Mouse (Mus musculus) limb, embryonic 11.5 days (tissue): Measurements from ENCODE around the gene Exosc9. TPM values are rescaled to one million over a fixed set of nuclear protein-coding genes. Genes with fewer than 3 reads are reported as not detected.

ENCODE experiments used
- ATAC-seq: fragments of 200-750 bp; cut with Nextera tagmentation; 2 replicates; pipeline ENCODE4 v1.8.0; 2017; ENCODE audit warnings: low read depth; ENCODE audit not compliant: insufficient number of reproducible peaks, low FRiP score, low TSS enrichment
- DNase-seq: peaks from one replicate; pipeline ENCODE4 v3.0.0-alpha.2; 2015; ENCODE audit warnings: low spot score
- H3K27ac ChIP-seq: fragments of 300-500 bp; sonication (generic); replicated peaks from 2 replicates; pipeline ENCODE4 v1.5.1; 2014; ENCODE audit warnings: low read depth, mild to moderate bottlenecking, low read length
- H3K27me3 ChIP-seq: fragments of 300-500 bp; sonication (generic); 2 replicates; pipeline ENCODE4 v1.6.1; 2014; ENCODE audit warnings: mild to moderate bottlenecking, low read length, mixed read lengths; ENCODE audit not compliant: control insufficient read depth, insufficient read depth
- H3K36me3 ChIP-seq: fragments of 300-500 bp; sonication (generic); 2 replicates; pipeline ENCODE4 v1.6.1; 2014; ENCODE audit warnings: mild to moderate bottlenecking, low read length, moderate library complexity, mixed read lengths; ENCODE audit not compliant: control insufficient read depth, insufficient read depth
- H3K4me1 ChIP-seq: fragments of 300-500 bp; sonication (generic); 2 replicates; pipeline ENCODE4 v1.6.1; 2014; ENCODE audit warnings: low read length, mixed read lengths; ENCODE audit not compliant: control insufficient read depth, insufficient read depth
- H3K4me2 ChIP-seq: fragments of 300-500 bp; sonication (generic); 2 replicates; pipeline ENCODE4 v1.6.1; 2014; ENCODE audit warnings: low read depth, mild to moderate bottlenecking, moderate library complexity; ENCODE audit not compliant: severe bottlenecking
- H3K4me3 ChIP-seq: fragments of 300-500 bp; sonication (generic); 2 replicates; pipeline ENCODE4 v1.5.1; 2014; ENCODE audit warnings: low read depth, low read length
- H3K9ac ChIP-seq: fragments of 300-500 bp; sonication (generic); 2 replicates; pipeline ENCODE4 v1.6.1; 2014; ENCODE audit warnings: mild to moderate bottlenecking, low read length
- H3K9me3 ChIP-seq: fragments of 300-500 bp; sonication (generic); 2 replicates; pipeline ENCODE4 v1.6.1; 2016; ENCODE audit warnings: low read length; ENCODE audit not compliant: control insufficient read depth
- WGBS: fragments of 180-500 bp; shearing (Covaris S2); extraction: QIAGEN DNeasy Blood & Tissue Kit; methylation state at CpG from one replicate; pipeline ENCODE4 v1.1.7; 2014; 5-methylcytosine and 5-hydroxymethylcytosine counted together
- polyA plus RNA-seq: library from polyadenylated mRNA; unstranded; fragments of >200 nt; fragmentation: Nextera tagmentation; extraction: Ambion mirVana; gene quantifications from 2 replicates; pipeline ENCODE4 v1.2.1, GENCODE M21; 2014

The Exosc9 gene
- polyA plus RNA-seq: 81.4 and 92.2 TPM in 2 replicates

GRCm38 (mm10) chr3:36552406-36553047, at the start of gene Exosc9:
TSS of gene Exosc9 (plus strand) at chr3:36552606.
- no peaks in the 10 kb centered on the region for H3K9me3 ChIP-seq
- H3K9ac ChIP-seq: peak within 1 kb of the TSS; percentile 59
- no peaks in the 10 kb centered on the region for H3K27me3 ChIP-seq
- H3K27ac ChIP-seq: no peak within 1 kb of the TSS
- H3K4me1 ChIP-seq: no peaks in the 10 kb centered on the region
- peak within 1 kb of the TSS; percentile 79 for H3K4me2 ChIP-seq
- ATAC-seq: peak; percentile 93
- under 1% methylated on average over 39 of the region's 39 CpGs for WGBS
- H3K4me3 ChIP-seq: peak within 1 kb of the TSS; percentile 87
- DNase-seq: peak; percentile 98
- H3K36me3 ChIP-seq: peaks cover 4% of the 10 kb centered on the region

GRCm38 (mm10) chr3:36505306-36505705, 47.1 kb upstream of the Exosc9 start:
- Histone ChIP-seq H3K36me3 (no peaks in the 10 kb centered on the region), H3K4me1 (no peaks in the 10 kb centered on the region)

GRCm38 (mm10) chr3:36505809-36506735, 46.3 kb upstream of the Exosc9 start:
- no peak overlapping the region for H3K9ac ChIP-seq
- ATAC-seq (no peak), DNase-seq (no peak)
- H3K27me3 ChIP-seq: no peaks in the 10 kb centered on the region
- no peak overlapping the region for H3K4me2 ChIP-seq
- no peak overlapping the region for H3K4me3 ChIP-seq
- H3K36me3 ChIP-seq: no peaks in the 10 kb centered on the region
- H3K4me1 ChIP-seq: no peaks in the 10 kb centered on the region
- WGBS: 75% methylated on average over 10 of the region's 10 CpGs
- H3K9me3 ChIP-seq: no peaks in the 10 kb centered on the region
- no peak overlapping the region for H3K27ac ChIP-seq

More at GRCm38 (mm10) chr3:36505306-36505705, 47.1 kb upstream of the Exosc9 start:
- no peak overlapping the region for H3K4me2 ChIP-seq
- no peak overlapping the region for H3K4me3 ChIP-seq
- DNase-seq (no peak), ATAC-seq (no peak)
- no peak overlapping the region for H3K9ac ChIP-seq
- H3K27ac ChIP-seq: no peak overlapping the region
- no peaks in the 10 kb centered on the region for H3K9me3 ChIP-seq
- H3K27me3 ChIP-seq: no peaks in the 10 kb centered on the region
- 90% methylated on average over 8 of the region's 8 CpGs for WGBS

GRCm38 (mm10) chr3:36511491-36511890, 40.9 kb upstream of the Exosc9 start:
- Histone ChIP-seq H3K27ac (no peak overlapping the region), H3K36me3 (no peaks in the 10 kb centered on the region), H3K27me3 (no peaks in the 10 kb centered on the region), H3K9me3 (no peaks in the 10 kb centered on the region), H3K4me2 (no peak overlapping the region), H3K4me3 (no peak overlapping the region), H3K9ac (no peak overlapping the region), H3K4me1 (no peaks in the 10 kb centered on the region)
- 82% methylated on average over 6 of the region's 6 CpGs for WGBS
- DNase-seq: no peak
- ATAC-seq: no peak

GRCm38 (mm10) chr3:36516196-36516595, 36.2 kb upstream of the Exosc9 start:
- 95% methylated on average over 9 of the region's 9 CpGs for WGBS
- no peak for ATAC-seq
- DNase-seq: no peak

GRCm38 (mm10) chr3:36521073-36522060, 31.0 kb upstream of the Exosc9 start, which contains the start of gene Gm11549:
TSS of gene Gm11549 (minus strand) at chr3:36521813.
- H3K27me3 ChIP-seq: peaks cover 34% of the 10 kb centered on the region
- no peaks in the 10 kb centered on the region for H3K9me3 ChIP-seq
- WGBS: under 1% methylated on average over 51 of the region's 51 CpGs
- DNase-seq (peak; percentile 62), ATAC-seq (no peak)
- H3K4me1 ChIP-seq: no peaks in the 10 kb centered on the region
- H3K4me3 ChIP-seq: peak within 1 kb of the TSS; percentile 42
- H3K4me2 ChIP-seq: peak within 1 kb of the TSS; percentile 86
- H3K27ac ChIP-seq: no peak within 1 kb of the TSS
- peak within 1 kb of the TSS; percentile 49 for H3K9ac ChIP-seq
- no peaks in the 10 kb centered on the region for H3K36me3 ChIP-seq

More at GRCm38 (mm10) chr3:36516196-36516595, 36.2 kb upstream of the Exosc9 start:
- Histone ChIP-seq H3K4me1 (no peaks in the 10 kb centered on the region), H3K9ac (no peak overlapping the region), H3K4me2 (no peak overlapping the region), H3K9me3 (no peaks in the 10 kb centered on the region), H3K27ac (no peak overlapping the region), H3K4me3 (no peak overlapping the region), H3K36me3 (no peaks in the 10 kb centered on the region), H3K27me3 (peaks cover 16% of the 10 kb centered on the region)

GRCm38 (mm10) chr3:36522137-36522536, 30.3 kb upstream of the Exosc9 start:
- no peak overlapping the region for H3K4me3 ChIP-seq
- H3K9me3 ChIP-seq: no peaks in the 10 kb centered on the region
- DNase-seq (no peak), ATAC-seq (no peak)
- H3K4me1 ChIP-seq: no peaks in the 10 kb centered on the region
- no peak overlapping the region for H3K9ac ChIP-seq
- no peak overlapping the region for H3K4me2 ChIP-seq
- H3K27ac ChIP-seq: no peak overlapping the region
- no peaks in the 10 kb centered on the region for H3K36me3 ChIP-seq
- WGBS: 11% methylated on average over 4 of the region's 4 CpGs
- H3K27me3 ChIP-seq: peaks cover 34% of the 10 kb centered on the region
